Mouse (Mus musculus) embryonic stem cell, embryonic (primary cell): ENCODE measurements around the gene Smg5.

Experiments used
- CTCF ChIA-PET, 4 experiments: fragments of 300-600 bp in 2 of 4; fragments of 350-600 bp in 2 of 4; sonication (Branson Sonifier 250); formaldehyde crosslinking; loops; one replicate each; lab custom pipeline; 2022; ENCODE audit warnings: inconsistent platforms in 2 of 4; lab: Charles Lee
- POLR2A ChIA-PET, 4 experiments: fragments of 300-600 bp in 2 of 4; fragments of 350-600 bp in 2 of 4; sonication (Branson Sonifier 250); formaldehyde crosslinking; loops; one replicate each; lab custom pipeline; 2022; ENCODE audit warnings: antibody characterized with exemption in 4 of 4, inconsistent platforms in 1 of 4; lab: Charles Lee

The Smg5 gene

DNA sequence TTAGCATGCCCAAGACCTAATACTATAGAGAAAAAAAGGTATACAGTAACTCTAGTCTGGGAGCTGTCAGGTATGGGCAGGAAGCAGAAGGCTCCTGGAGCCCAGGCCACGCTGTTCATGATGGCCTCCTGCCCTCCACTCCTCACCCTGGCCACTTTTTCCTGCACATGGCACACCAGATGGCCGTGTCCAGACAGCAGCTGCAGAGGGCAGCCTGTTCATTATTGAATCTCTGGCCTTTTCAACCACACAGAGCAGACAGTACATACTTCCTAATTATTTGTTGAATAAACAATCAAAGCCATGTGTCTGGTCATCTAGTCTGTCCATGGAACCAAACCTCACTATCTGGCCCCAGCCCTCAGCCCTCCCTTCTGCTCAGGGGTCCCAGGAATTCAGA, 62.6 kb downstream of the Smg5 start:
- CTCF ChIA-PET: interaction anchor here in 1 of 4 experiments (1.6 kb wide), 1 partner anchor 9 kb away, joined by 9 read pairs; no protein-coding TSS in a partner anchor
- POLR2A ChIA-PET: interaction anchor here in 2 of 4 experiments (1.2 to 7.0 kb wide), 4 partner anchors 10 to 68 kb away, joined by 3 to 50 read pairs (median 26); partner anchors contain the start of genes Pmf1 (in 2 of the 2) and Slc25a44 (in 1 of the 2)

DNA sequence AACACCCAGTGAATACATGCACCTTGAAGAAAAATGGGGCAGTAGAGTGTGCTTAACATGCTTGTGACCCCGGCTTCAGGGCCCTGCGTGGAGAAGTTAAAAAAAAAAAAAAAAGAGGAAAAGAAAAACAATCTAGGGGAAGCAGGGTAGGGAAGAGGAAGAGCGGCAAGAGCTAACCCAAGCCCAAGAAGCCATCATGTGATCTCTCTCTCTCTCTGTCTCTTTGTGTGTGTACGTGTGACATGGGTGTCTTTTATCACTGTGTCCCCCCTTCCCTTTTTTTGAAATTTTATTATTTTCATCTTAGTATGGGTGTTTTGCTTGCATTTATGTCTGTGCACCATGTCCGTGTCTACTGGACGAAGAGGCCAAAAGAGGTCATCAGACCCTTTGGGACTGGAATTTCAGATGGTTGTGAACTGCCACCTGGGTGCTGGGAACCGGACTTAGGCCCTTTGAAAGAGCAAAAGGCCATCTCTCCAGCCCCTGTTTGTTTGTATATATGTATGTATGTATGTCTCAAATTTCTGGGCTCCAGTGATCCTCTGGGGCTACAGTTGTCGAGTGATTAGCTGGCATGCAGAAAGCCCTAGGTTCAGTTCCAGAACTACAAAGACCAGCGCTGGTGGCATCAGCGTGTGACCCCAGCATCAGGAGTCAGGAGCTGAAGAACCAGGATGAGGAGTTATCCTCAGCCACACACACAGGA, 67.6 kb downstream of the Smg5 start:
- POLR2A ChIA-PET: interaction anchor here in 1 of 4 experiments (0.7 to 1.6 kb wide), 4 partner anchors 14 to 355 kb away, joined by 3 to 5 read pairs (median 4); partner anchors contain the start of gene Slc25a44
- CTCF ChIA-PET: interaction anchor here in 2 of 4 experiments (0.6 to 7.2 kb wide), 3 partner anchors 66 to 375 kb away, joined by 5 to 190 read pairs (median 5); no protein-coding TSS in a partner anchor

DNA sequence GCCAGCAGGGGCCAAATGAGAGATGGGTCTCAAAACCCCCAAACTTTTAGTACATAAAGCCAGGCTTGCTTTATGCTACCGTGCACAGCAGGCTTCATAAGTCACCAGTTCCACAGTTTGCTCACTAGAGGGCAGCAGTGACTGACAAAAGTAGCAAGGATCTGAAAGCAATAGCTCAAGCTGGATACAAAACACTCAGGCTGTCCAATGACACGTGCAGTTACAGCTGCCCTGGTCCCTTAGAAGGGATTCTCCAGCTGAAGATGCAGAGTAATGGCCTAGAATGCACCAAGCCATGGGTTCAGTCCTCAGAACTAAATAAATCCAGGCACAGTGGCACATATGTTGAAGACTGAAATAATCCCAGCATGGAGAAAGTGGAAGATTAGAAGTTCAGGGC, 71.0 kb downstream of the Smg5 start:
- POLR2A ChIA-PET: interaction anchor here (0.6 to 8.6 kb wide), 61 partner anchors 8 to 1646 kb away, joined by 3 to 120 read pairs (median 4); partner anchors contain the start of genes Slc25a44 (in 3 of the 4), Smg5 (in 3 of the 4), Tmem79 (in 3 of the 4) and Sema4a (in 2 of the 4)

DNA sequence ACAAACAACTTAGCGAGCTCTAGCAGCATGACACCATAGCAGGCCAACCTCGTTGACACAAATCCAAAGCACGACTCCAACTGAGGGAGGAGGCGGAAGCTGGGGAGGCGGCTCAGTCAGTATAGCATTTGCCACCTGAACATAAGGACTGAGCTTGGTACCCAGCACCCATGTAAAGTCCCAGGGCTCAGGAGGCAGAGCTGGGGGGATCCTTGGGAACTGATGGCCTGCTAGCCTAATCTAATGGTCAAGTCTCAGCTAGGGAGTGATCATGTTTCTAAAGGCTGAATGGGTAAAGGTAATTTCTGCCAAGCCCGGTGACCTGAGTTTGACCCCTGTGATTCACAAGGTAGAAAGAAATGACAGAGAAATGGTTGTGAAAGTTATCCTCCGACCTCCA, 71.5 kb downstream of the Smg5 start:
- POLR2A ChIA-PET: interaction anchor here (0.6 to 8.6 kb wide), 62 partner anchors 8 to 1645 kb away, joined by 3 to 120 read pairs (median 4); partner anchors contain the start of genes Slc25a44 (in 3 of the 4), Smg5 (in 3 of the 4), Tmem79 (in 3 of the 4) and Sema4a (in 2 of the 4)
- CTCF ChIA-PET: interaction anchor here (0.5 to 7.2 kb wide), 87 partner anchors 8 to 274 kb away, joined by 3 to 190 read pairs (median 4); partner anchors contain the start of genes Slc25a44 (in 3 of the 4), Cct3 (in 1 of the 4), Lmna (in 1 of the 4) and Paqr6 (in 1 of the 4)

More for the DNA sequence above, 71.0 kb downstream of the Smg5 start:
- CTCF ChIA-PET: interaction anchor here (0.5 to 7.2 kb wide), 88 partner anchors 8 to 274 kb away, joined by 3 to 190 read pairs (median 4); partner anchors contain the start of genes Slc25a44 (in 3 of the 4), Cct3 (in 1 of the 4), Lmna (in 1 of the 4) and Paqr6 (in 1 of the 4)

DNA sequence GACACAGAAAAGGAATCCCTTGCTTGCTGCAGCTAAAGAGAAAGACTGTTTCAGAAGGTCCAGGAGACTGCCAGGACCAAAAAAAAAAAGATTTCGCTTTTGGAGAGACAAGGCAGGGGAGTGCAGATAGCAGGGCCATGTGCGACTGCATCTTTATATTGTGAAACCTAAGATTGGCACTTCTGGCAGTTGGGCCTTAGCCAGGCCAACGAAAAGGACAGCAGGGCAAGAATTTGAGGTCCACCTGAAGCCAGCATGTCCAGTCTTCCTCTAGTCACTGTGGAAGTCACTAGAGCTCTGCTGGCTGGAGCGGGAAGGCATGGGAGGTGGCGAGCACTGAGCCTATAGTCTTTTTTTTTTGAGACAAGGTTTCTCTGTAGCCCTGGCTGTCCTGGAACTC, 72.9 kb downstream of the Smg5 start:
- ChIA-PET CTCF (interaction anchor here (1.3 to 7.2 kb wide), 11 partner anchors 11 to 75 kb away, joined by 3 to 190 read pairs (median 12); no protein-coding TSS in a partner anchor), POLR2A (interaction anchor here (0.6 to 8.6 kb wide), 70 partner anchors 10 to 615 kb away, joined by 3 to 120 read pairs (median 8); partner anchors contain the start of genes Lmna (in 3 of the 4), Slc25a44 (in 3 of the 4), Cct3 (in 2 of the 4) and Lamtor2 (in 2 of the 4))

DNA sequence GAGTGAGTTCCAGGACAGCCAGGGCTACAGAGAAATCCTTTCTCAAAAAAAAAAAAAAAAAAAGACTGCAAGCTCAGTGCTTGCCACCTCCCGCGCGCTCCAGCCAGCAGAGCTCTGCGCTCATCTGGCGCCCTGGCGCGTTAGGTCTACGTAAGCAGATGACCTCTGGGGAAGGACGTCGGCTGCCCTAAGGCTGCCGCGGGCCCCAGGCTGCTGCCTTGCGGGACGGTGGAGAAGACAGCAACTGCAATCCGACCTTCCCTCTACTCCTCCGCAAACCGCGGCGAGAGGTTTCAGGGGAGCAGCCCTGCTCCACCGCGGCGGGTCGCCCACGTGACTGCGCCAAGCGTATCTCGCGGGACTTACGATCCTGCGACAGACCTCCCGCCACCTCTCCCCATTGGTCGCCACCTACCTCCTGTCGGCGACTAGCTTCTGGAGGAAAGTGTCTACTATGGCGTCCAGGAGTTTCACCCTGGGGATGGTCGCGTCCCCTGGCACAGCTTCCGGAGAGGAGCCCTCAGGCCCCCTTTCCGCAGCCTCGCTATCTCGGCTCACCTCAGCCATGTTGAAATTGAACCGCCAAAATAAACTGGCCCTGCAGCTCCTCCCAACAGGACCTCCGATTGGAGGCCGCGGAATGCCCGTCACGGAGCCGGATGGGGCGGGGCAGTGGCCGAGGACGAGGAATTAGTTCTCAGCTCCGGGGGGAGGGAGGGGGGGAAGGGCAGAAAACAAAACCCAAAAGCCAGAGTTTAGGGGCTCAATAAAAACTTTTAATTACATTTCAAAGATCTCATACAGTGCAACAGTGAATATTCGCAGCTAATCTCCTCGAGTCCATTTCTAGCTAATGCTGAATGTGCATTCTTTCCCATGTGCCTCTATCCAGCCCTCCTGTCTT, 73.9 kb downstream of the Smg5 start, which contains the start of gene Pmf1:
TSS of gene Pmf1 (minus strand) at position 591 of the 904 bp plus-strand sequence.
- CTCF ChIA-PET: interaction anchor here (0.5 to 7.2 kb wide), 36 partner anchors 10 to 963 kb away, joined by 3 to 190 read pairs (median 5); partner anchors contain the start of genes Slc25a44 (in 1 of the 4), Smg5 (in 1 of the 4) and Tmem79 (in 1 of the 4)
- POLR2A ChIA-PET: interaction anchor here (0.5 to 8.6 kb wide), 198 partner anchors 8 to 771 kb away, joined by 3 to 120 read pairs (median 4); partner anchors contain the start of genes Smg5 (in 4 of the 4), Tmem79 (in 4 of the 4), Cct3 (in 3 of the 4) and Lamtor2 (in 3 of the 4)

DNA sequence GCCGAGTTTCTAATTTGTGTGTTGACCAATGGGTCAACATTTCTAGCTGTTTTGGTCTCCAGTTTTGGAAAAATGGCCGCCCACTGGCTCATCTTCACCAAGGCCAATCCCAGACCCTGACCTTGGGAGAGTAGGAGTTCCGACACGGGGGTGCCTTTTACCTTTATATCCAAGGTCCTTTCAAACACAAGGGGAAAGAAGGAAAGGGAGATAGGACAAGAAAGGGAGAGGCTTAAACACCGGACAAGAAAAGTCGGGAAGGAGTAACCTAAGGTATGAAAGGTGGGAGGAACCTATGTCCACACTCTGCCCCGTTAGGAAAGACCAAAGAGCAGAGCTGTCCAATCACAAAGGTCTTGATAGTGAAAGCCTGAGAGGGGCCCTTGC, 74.6 kb downstream of the Smg5 start:
- CTCF ChIA-PET: interaction anchor here (0.5 to 7.2 kb wide), 22 partner anchors 9 to 1026 kb away, joined by 3 to 190 read pairs (median 5); partner anchors contain the start of genes Pbxip1 (in 1 of the 4), Slc25a44 (in 1 of the 4), Smg5 (in 1 of the 4) and Tmem79 (in 1 of the 4)
- POLR2A ChIA-PET: interaction anchor here (0.5 to 8.6 kb wide), 152 partner anchors 8 to 679 kb away, joined by 3 to 120 read pairs (median 5); partner anchors contain the start of genes Smg5 (in 4 of the 4), Tmem79 (in 4 of the 4), Cct3 (in 3 of the 4) and Lamtor2 (in 3 of the 4)

DNA sequence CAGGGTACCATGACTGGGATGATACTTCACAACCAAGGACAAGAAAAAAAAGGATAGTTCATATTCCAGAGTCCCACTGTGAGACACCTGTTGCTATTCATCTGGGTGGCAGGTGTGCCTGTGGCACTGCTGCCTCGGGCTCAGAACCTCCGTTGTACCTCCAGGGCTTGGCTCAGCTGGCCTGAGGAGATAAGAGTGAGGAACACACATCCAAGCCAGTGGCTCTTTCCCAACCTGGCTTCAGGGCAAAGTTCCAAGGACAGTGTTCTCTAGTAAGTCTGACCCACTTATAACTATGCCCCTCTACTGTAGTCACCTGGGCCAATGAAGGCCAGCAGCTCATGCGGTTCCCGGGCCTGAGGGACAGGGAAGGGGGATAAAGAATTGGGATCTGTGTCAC, 75.6 kb downstream of the Smg5 start:
- CTCF ChIA-PET: interaction anchor here in 1 of 4 experiments (0.7 kb wide), 1 partner anchor 10 kb away, joined by 4 read pairs; no protein-coding TSS in a partner anchor
- POLR2A ChIA-PET: interaction anchor here in 2 of 4 experiments (1.0 to 8.6 kb wide), 4 partner anchors 13 to 76 kb away, joined by 4 to 119 read pairs (median 12); partner anchors contain the start of genes Slc25a44 (in 2 of the 2), Smg5 (in 2 of the 2) and Tmem79 (in 2 of the 2)
